Mouse (Mus musculus) cortical plate, adult 2 months (tissue): Measurements from ENCODE around the gene B430306N03Rik.

Experiments used
- CTCF ChIP-seq: fragments of 200-500 bp; IDR thresholded peaks from 2 replicates; pipeline ENCODE4 v1.5.1; 2011; ENCODE audit warnings: mild to moderate bottlenecking, control low read depth, low read length; ENCODE audit not compliant: insufficient read depth; ENCODE audit errors: extremely low read depth
- POLR2A ChIP-seq: fragments of 200-500 bp; IDR thresholded peaks from 2 replicates; pipeline ENCODE4 v1.6.1; 2011; ENCODE audit warnings: mild to moderate bottlenecking, low read length, control low read depth; ENCODE audit not compliant: insufficient read depth; ENCODE audit errors: extremely low read depth

DNA sequence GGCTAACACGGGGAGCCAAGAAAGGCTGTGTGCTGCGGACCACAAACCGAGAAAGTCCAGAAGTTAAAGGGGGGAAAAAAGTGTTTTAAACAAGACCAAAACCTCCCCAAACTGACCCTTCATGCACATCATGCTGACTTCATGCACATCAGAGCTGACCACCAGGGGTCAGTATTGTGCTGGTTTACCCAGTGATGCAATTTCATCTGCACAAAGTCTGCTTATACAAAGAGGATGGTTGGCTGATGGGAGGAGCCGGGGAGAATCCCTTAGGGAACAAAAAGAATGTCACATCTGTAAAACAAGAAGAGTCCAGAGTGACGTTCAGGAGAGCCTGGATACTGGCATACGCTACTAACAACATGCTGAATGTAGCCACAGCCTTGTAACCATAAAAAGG lies 41.1 kb upstream of the B430306N03Rik start:
- TF ChIP-seq POLR2A (no peak), CTCF (peak; percentile 89)
